In the genomic region with DNA sequence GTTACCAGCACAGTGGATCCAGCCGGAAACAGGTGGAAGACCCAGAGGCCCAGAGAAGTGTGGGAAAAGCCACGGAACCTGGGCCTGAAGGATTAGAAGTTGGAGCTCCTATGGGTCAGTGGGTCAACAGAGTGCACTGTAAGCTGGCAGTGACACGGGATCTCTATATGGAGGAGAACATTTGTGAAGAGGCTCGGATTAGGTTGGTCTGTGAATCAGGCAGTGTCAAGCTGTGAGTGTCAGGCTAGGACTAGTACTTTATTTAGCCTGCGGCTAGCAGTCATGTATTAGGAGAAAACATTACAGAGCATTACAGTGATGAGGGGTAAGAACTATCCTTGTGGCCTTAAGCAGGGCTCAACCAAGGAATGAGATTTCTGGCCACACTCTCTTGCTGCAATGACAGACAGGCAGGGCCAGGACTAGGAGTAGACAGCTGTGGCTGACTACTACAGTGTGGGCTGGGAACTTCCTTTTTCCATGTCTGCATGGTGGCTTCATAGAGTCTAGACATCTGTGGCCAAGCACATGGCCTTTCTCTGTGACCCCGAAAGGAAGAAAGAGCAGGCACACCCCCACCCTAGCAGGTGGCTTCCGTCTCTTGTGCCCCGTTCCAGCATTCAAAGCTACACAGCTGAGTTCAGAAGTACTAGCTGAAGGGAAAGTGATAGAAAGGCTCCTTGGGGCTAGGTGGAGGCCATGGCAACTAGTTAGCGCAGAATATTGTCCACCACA, we compare ENCODE assay signal across 9 mouse cellular contexts.
DNase-seq lines count a peak whose midpoint lies in the region; ATAC-seq and TF ChIP-seq lines count a peak whose summit lies in the region.
"Had no signal": no experiment of that assay in that cellular context is flagged by ENCODE, and none has a peak within 500 bp of the region (broad histone marks: within the 10 kb centered on the region; RNA-seq: fewer than 3 reads in every experiment).

No protein-coding gene starts in this region.

- TF ChIP-seq CTCF in kidney, postnatal 0 days (IDR thresholded peaks at IDR 0.05; ENCODE audit: low read depth) = no peak

- H3K27me3 ChIP-seq in kidney, postnatal 0 days (ENCODE audit: insufficient read depth, low read length) = no peaks in the 10 kb centered on the region
- no peaks in the 10 kb centered on the region for H3K27me3 ChIP-seq in hindbrain, embryonic 15.5 days
- no peaks in the 10 kb centered on the region for H3K27me3 ChIP-seq in midbrain, embryonic 11.5 days (ENCODE audit: control insufficient read depth, insufficient read depth, low read length)

- no peak overlapping the region for H3K4me3 ChIP-seq in kidney, postnatal 0 days (replicated peaks; ENCODE audit: low read depth, low read length)
- no peak overlapping the region for H3K4me3 ChIP-seq in hindbrain, embryonic 15.5 days
- no peak overlapping the region for H3K4me3 ChIP-seq in midbrain, embryonic 11.5 days (ENCODE audit: low read depth, low read length)
- H3K4me3 ChIP-seq: heart, adult 2 months had no signal

- 0 out of 2 replicates have a peak, but pooled peaks cover 12% of the 10 kb centered on the region for H3K4me1 ChIP-seq in kidney, postnatal 0 days (replicated peaks; ENCODE audit: insufficient read depth, low read length)
- H3K4me1 ChIP-seq in hindbrain, embryonic 15.5 days (replicated peaks) = peaks cover 23% of the 10 kb centered on the region
- peaks cover 14% of the 10 kb centered on the region for H3K4me1 ChIP-seq in midbrain, embryonic 11.5 days (ENCODE audit: control insufficient read depth, insufficient read depth, low read length)

- H3K9ac ChIP-seq in kidney, postnatal 0 days (ENCODE audit: low read depth, low read length) = no peak overlapping the region
- H3K9ac ChIP-seq in hindbrain, embryonic 15.5 days = no peak overlapping the region
- H3K9ac ChIP-seq in midbrain, embryonic 11.5 days (ENCODE audit: low read length) = no peak overlapping the region

- DNase-seq in kidney, postnatal 0 days (ENCODE audit: low spot score) = peak; percentile 42
- DNase-seq in kidney, adult 11 months = no peak
- peak; percentile 34 for DNase-seq in embryo, embryonic 11 days
- DNase-seq in midbrain, embryonic 11.5 days (ENCODE audit: low spot score, missing footprints) = no peak
- peak; percentile 78 for DNase-seq in thymus, postnatal 25 days
- no peak for DNase-seq in urinary bladder, postnatal 4 days (ENCODE audit: low spot score in 2 of 2)
- DNase-seq in layer of hippocampus, postnatal 25 days (ENCODE audit: extremely low spot score in 1 of 2, low spot score in 1 of 2) = no peak

- 60% methylated on average over 9 of the region's 9 CpGs for WGBS in kidney, postnatal 0 days
- 67% methylated on average over 9 of the region's 9 CpGs for WGBS in hindbrain, embryonic 15.5 days
- 71% methylated on average over 9 of the region's 9 CpGs for WGBS in midbrain, embryonic 11.5 days

- ATAC-seq in kidney, postnatal 0 days (replicated peaks; ENCODE audit: low FRiP score, low read depth) = peak; percentile 65; the same call in 1 of the 2 replicates
- ATAC-seq in hindbrain, embryonic 15.5 days (ENCODE audit: low FRiP score, low read depth) = peak; percentile 63
- ATAC-seq in midbrain, embryonic 11.5 days (ENCODE audit: low FRiP score) = 0 out of 2 replicates have a peak, but pooled peaks have one; percentile 22

- H3K4me2 ChIP-seq in kidney, postnatal 0 days (ENCODE audit: low read length) = no peak overlapping the region
- no peak overlapping the region for H3K4me2 ChIP-seq in hindbrain, embryonic 15.5 days
- H3K4me2 ChIP-seq in midbrain, embryonic 11.5 days = no peak overlapping the region

- H3K9me3 ChIP-seq in kidney, postnatal 0 days (replicated peaks; ENCODE audit: low read length) = no peaks in the 10 kb centered on the region
- H3K9me3 ChIP-seq in hindbrain, embryonic 15.5 days = no peaks in the 10 kb centered on the region
- no peaks in the 10 kb centered on the region for H3K9me3 ChIP-seq in midbrain, embryonic 11.5 days (ENCODE audit: control insufficient read depth, low read length)

- no peaks in the 10 kb centered on the region for H3K36me3 ChIP-seq in kidney, postnatal 0 days (ENCODE audit: insufficient read depth, low read length)
- 0 out of 2 replicates have a peak, but pooled peaks cover under 1% of the 10 kb centered on the region for H3K36me3 ChIP-seq in hindbrain, embryonic 15.5 days
- no peaks in the 10 kb centered on the region for H3K36me3 ChIP-seq in midbrain, embryonic 11.5 days (ENCODE audit: control insufficient read depth, insufficient read depth, low read length)

- H3K27ac ChIP-seq in kidney, postnatal 0 days = no peak overlapping the region
- H3K27ac ChIP-seq in hindbrain, embryonic 15.5 days (replicated peaks) = no peak overlapping the region
- H3K27ac ChIP-seq in midbrain, embryonic 11.5 days (ENCODE audit: low read depth, low read length) = no peak overlapping the region
- H3K27ac ChIP-seq: heart, adult 2 months had no signal

Comparison
In these comparisons a context has a peak if more than half of its experiments do, and no peak if none do; other contexts are left out.
1. DNase-seq: peak in kidney, postnatal 0 days (single experiment), embryo, embryonic 11 days (single experiment) and thymus, postnatal 25 days (single experiment); none in kidney, adult 11 months (single experiment), midbrain, embryonic 11.5 days (single experiment), urinary bladder, postnatal 4 days (0 of 2) and layer of hippocampus, postnatal 25 days (0 of 2).
2. Peak in every context shown above with its lines, with median percentiles within 50 percentile points of each other: ATAC-seq.